Mouse (Mus musculus) cerebellum, adult 18-20 months (tissue): ENCODE measurements at regions not wholly inside any gene's neighbourhood (a gene's known extent, or its start where the extent isn't known, plus 50 kb on each side); places are given as distances from the start of the nearest gene placed in this dataset.
A peak's percentile ranks its signal among the peaks of the same experiment; 100 is the strongest.

Experiments used
- DNase-seq, 2 experiments: peaks; one replicate each; pipeline ENCODE4 v3.0.0; 2021

GRCm38 (mm10) chr8:109417222-109417621, 76.6 kb upstream of the Pmfbp1 start:
- DNase-seq: peak; percentile 24 to 32

GRCm38 (mm10) chr8:109417971-109418370, 75.9 kb upstream of the Pmfbp1 start:
- DNase-seq: no peak

GRCm38 (mm10) chr8:109419029-109419596, 74.7 kb upstream of the Pmfbp1 start:
- DNase-seq: no peak

GRCm38 (mm10) chr8:109424004-109424403, 69.8 kb upstream of the Pmfbp1 start:
- no peak for DNase-seq

- no peak for DNase-seq
Measured at GRCm38 (mm10) chr8:109428551-109428950, 65.3 kb upstream of the Pmfbp1 start.

- no peak for DNase-seq
Measured at GRCm38 (mm10) chr8:109434538-109434937, 59.3 kb upstream of the Pmfbp1 start.

GRCm38 (mm10) chr8:109436056-109436455, 57.8 kb upstream of the Pmfbp1 start:
- DNase-seq: no peak

- no peak for DNase-seq
Measured at GRCm38 (mm10) chr8:109436830-109437567, 56.8 kb upstream of the Pmfbp1 start.

- DNase-seq: no peak
Measured at GRCm38 (mm10) chr8:109438531-109438930, 55.3 kb upstream of the Pmfbp1 start.
